Mouse (Mus musculus) lung, adult 2 months (tissue): ENCODE data around the gene Myb. TPM values are rescaled to one million over a fixed set of nuclear protein-coding genes. Genes with fewer than 3 reads are reported as not detected.

Experiments used
- DNase-seq: peaks from one replicate; pipeline ENCODE4 v3.0.0; 2022
- H3K4me1 ChIP-seq: fragments of 200-500 bp; 2 replicates; pipeline ENCODE4 v1.6.1; 2011; ENCODE audit warnings: low read length; ENCODE audit not compliant: control insufficient read depth, insufficient read depth
- H3K4me3 ChIP-seq: fragments of 200-500 bp; replicated peaks from 2 replicates; pipeline ENCODE3; 2011; ENCODE audit warnings: low read depth, mild to moderate bottlenecking, control low read depth, low read length; ENCODE audit errors: extremely low read depth
- CTCF ChIP-seq: fragments of 200-500 bp; IDR thresholded peaks from 2 replicates; pipeline ENCODE4 v1.5.1; 2011; ENCODE audit warnings: mild to moderate bottlenecking, low read length, control low read depth; ENCODE audit not compliant: insufficient read depth
- POLR2A ChIP-seq: fragments of 200-500 bp; IDR thresholded peaks from 2 replicates; pipeline ENCODE4 v1.6.1; 2011; ENCODE audit warnings: low read depth, mild to moderate bottlenecking, control low read depth, low read length, borderline replicate concordance; ENCODE audit errors: extremely low read depth
- WGBS: fragments of 180-500 bp; shearing (Covaris S2); methylation state at CpG from one replicate; pipeline ENCODE4 v1.1.7; 2018; 5-methylcytosine and 5-hydroxymethylcytosine counted together
- polyA plus RNA-seq: library from polyadenylated mRNA; depleted of rRNA; stranded (reverse); fragments of >200 nt; gene quantifications from 2 replicates; pipeline ENCODE4 v1.2.3, GENCODE M21; 2012; rRNA removed

Myb gene
- 4.6 and 5.1 TPM in 2 replicates for polyA plus RNA-seq

DNA sequence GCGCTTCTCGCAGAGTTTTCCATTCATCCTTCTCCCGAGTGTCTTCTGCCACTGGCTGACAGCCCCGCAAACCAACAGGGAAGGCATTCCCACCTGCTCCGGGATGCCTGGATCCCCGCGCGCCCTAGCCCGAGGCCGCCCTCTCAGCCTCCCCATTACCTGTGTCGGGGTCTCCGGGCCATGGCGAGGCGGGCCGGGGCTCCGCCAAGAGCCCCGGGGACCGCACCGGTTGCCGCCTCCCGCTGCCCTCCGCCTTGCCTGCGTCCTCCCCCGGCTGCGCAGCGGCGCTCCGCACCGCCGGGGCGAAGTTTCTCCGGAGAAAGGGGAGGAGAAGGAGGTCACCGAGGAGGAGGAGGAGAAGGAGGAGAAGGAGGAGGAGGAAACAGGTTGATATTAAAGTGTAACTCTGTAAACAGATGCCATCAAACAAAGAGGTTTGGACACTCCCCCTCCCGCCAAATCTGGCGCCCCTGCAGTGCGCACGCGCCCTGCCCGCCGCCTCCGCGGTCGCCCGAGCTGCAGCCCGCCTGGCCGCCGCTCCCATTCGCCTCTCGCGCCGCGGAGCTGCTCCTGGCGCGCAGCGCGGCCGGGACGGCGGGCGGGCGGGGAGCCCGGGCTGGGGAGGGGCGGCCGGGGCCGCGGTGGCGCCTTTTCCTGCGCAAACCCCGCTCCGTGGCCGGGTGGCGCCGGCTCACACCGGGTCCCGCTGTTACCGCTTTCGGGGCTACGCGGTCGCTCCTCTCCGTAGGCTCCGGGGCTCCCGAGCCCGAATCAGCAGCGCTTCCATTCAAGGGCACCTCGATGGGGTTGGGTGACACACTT, at the start of gene Myb:
Myb (minus strand) TSS at position 448 of the 822 bp plus-strand sequence.
- WGBS = under 1% methylated on average over 85 of the region's 86 CpGs
- Histone ChIP-seq H3K4me1 (0 out of 2 replicates have a peak, but pooled peaks cover 2% of the 10 kb centered on the region), H3K4me3 (peak within 1 kb of the TSS; percentile 48)
- TF ChIP-seq POLR2A = no peak
- no peak for TF ChIP-seq CTCF
- DNase-seq = peak; percentile 43

DNA sequence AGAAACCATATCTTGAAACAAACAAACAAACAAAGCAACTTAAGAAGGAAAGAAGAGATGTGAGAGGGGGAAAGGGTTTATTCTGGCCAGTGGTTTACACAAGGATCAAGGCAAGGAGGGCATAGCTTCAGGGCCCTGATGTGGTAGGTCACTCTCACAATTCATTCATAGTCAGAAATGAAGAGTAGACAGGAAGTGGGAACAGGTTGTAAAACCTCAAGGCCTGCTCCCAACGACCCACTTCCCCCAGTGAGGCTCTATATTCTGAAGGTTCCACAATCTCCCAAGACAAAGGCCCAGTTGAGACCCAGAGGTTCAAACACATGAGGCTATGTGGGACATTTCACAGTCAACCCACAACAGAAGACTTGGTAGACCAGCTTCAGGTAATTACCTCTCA, 46.6 kb upstream of the Myb start:
- TF ChIP-seq POLR2A (no peak), CTCF (no peak)
- WGBS = 52% methylated on average over 1 of the region's 1 CpGs
- no peak overlapping the region for H3K4me3 ChIP-seq
- no peaks in the 10 kb centered on the region for H3K4me1 ChIP-seq
- no peak for DNase-seq

DNA sequence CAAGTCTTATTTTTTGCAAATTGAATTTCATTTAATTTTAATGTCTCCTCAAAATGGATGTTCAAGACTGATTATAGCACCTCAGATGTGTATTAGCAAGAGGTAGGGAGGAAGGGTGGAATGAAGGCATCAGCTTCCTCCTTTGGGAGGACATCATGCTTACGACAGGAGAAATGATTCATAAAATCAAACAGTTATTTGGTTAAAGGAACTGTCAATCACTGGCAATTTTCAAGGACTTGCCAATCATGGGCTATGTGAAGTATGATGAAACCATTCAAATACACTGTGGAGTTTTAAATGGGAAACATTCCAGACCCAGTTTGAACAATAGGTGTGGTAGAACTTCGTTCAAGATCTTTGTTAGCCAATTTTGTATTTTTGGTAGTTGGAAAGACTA, 45.4 kb upstream of the Myb start:
- H3K4me1 ChIP-seq = no peaks in the 10 kb centered on the region
- WGBS = 72% methylated on average over 2 of the region's 2 CpGs
- DNase-seq = no peak
- TF ChIP-seq POLR2A = no peak
- TF ChIP-seq CTCF = no peak
- H3K4me3 ChIP-seq = no peak overlapping the region

DNA sequence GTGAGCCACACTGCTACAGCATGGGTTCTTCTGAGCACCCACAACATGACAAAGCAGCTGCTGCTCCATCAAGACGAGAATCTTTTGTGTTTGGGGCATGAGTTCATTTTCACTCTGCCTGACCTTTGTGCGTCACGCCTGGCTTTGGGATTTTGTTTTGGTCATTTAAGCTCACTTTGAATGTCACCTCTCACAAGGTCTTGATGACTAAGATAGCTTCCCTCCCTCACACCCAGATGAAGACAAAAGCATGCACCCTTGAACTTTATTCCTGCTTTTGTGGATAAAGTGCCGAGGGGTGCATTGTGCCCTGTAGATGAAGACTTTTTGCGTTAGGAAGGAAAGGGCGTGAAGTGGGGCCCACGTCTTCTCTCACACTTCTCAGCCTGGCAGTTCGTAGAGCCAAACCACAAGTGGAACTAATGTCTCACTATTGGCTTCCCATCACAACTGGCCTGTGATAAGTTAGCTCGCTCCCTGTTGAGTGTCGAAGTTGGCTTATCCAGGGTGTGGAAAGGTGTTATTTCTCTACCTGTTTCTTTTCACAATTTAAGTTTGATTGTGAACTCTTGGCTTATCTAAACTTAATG, 43.8 kb upstream of the Myb start:
- H3K4me3 ChIP-seq = no peak overlapping the region
- H3K4me1 ChIP-seq = no peaks in the 10 kb centered on the region
- DNase-seq = no peak
- TF ChIP-seq POLR2A (no peak), CTCF (no peak)
- WGBS = 74% methylated on average over 10 of the region's 10 CpGs

DNA sequence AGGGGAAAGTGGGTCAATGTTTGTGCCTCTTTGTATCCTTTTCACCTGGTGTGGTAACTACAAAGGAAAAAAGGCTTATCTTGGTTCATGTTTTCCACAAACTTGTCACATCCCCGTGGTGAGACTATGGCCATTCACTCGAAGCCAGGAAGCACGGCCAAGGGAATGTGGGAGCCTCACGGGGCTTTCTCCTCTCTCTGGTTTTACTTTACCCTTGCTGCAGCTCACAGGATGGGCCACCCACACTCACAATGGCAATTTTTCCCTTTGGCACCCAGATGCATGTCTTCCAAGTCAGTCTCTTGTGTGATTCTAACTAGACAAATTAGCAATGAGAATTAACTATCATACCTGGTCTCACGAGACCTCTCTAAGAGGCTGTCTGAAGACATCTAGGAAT, 43.1 kb upstream of the Myb start:
- no peak for TF ChIP-seq CTCF
- TF ChIP-seq POLR2A = no peak
- no peak for DNase-seq
- Histone ChIP-seq H3K4me1 (no peaks in the 10 kb centered on the region), H3K4me3 (no peak overlapping the region)
- 86% methylated on average over 5 of the region's 5 CpGs for WGBS

DNA sequence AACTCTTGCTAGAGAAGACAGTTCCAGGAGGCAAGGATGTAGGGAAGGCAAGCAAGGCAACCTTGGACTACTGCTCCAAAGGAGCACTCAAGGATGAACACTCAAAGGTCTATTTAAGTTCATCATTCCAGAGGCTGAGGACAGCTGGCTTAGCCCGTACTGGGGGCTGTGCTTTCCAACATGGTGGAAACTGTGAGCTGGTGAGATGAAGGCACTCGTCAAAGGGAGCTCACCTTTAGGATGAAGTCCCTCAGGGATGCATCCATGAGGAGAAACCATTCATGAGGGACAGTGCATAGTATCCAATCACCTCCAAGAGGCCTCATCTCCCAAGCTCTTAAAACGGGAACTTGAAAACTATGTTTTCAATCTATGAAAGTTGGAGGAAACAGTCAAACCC, 42.7 kb upstream of the Myb start:
- H3K4me3 ChIP-seq = no peak overlapping the region
- WGBS = 87% methylated on average over 3 of the region's 3 CpGs
- no peak for TF ChIP-seq CTCF
- no peak for TF ChIP-seq POLR2A
- DNase-seq = no peak
- H3K4me1 ChIP-seq = no peaks in the 10 kb centered on the region

DNA sequence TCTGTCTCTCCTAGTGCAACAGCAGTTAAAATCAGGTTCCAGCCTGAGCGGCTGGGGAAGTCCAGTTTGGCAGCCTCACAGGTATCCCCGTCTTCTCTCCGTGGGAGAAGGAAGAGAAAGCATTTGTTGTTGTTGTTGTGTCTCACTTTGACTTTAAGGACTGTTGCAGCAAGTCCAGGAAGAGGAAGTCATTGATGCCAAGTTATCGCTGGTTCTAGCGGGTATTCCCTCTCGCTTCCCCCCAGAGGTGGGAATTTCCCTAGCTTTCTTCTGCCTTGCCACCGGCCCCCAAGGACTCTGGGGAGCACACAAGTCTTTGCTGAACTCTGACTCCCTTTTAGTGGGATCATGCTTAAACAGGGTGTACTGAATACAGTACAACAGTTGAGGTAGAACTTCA, 40.0 kb upstream of the Myb start:
- 46% methylated on average over 7 of the region's 7 CpGs for WGBS
- no peak for DNase-seq
- Histone ChIP-seq H3K4me3 (no peak overlapping the region), H3K4me1 (no peaks in the 10 kb centered on the region)
- TF ChIP-seq POLR2A (no peak), CTCF (no peak)

DNA sequence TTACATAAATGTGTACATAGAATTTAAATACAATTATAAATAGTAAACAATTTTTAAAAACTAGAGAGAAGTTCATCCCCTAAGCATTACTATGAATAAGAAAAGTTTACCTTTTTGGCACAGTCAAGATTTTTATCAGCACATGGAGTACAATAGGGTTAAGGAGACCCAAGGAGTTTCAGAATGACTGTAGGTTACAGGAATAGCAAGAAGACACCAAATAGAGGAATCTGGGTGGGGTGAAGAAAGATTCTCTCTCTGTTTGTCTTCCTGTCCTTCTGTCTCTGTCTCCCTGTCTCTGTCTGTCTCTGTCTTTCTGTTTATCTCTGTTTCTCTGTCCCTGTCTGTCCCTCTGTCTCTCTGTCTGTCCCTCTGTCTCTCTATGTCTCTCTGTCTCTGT, 39.5 kb upstream of the Myb start:
- TF ChIP-seq CTCF = no peak
- no peak for TF ChIP-seq POLR2A
- DNase-seq = no peak
- Histone ChIP-seq H3K4me1 (no peaks in the 10 kb centered on the region), H3K4me3 (no peak overlapping the region)

DNA sequence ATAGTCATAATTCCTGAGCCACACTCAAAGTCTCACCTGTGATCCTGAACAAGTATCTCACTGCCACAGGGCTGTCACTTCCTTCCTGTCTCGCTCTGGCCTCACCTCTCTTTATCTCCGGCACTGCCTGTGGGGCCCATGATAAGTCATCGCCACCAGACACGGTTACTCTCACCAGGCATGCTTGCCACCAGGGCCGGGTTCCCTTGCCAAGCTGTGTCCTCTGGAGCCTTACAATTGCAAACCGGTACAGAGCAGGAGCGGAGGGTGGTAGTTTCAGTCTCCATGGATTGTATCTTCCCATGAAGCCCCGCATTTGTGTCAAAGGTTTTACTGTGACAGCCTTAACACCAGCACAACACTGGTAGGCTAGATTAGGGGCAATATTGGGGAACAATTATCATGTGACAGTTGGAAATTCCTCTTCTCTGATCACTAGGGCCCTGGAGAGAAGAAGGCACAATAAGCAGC, 35.9 kb upstream of the Myb start:
- no peak for DNase-seq
- TF ChIP-seq CTCF = no peak
- no peak for TF ChIP-seq POLR2A
- Histone ChIP-seq H3K4me3 (no peak overlapping the region), H3K4me1 (no peaks in the 10 kb centered on the region)
- 60% methylated on average over 8 of the region's 8 CpGs for WGBS

DNA sequence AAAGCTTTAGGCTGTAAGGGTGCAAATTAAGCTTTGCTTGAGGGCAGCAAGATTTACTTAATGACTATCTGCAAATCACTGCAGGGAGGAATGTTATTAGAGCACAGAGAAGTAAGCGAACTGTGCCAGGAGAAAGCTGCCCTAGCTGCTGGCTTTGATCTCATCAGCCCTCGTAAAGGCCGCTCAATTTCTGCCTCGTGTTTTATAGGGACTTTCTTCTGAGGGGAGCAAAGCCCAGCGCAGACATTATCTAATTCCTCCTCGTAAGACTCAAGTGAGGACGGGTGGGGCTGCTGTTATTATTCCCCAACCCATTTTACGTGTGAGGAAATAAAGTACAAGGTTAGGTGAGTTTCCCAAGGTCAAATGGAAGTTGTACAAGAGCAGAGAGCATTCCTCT, 34.8 kb upstream of the Myb start:
- WGBS = 62% methylated on average over 8 of the region's 8 CpGs
- DNase-seq = no peak
- TF ChIP-seq CTCF = no peak
- TF ChIP-seq POLR2A = no peak
- H3K4me3 ChIP-seq = no peak overlapping the region
- H3K4me1 ChIP-seq = no peaks in the 10 kb centered on the region
